Mouse (Mus musculus): ENCODE data around the gene Rps4x.

Rps4x gene

DNA sequence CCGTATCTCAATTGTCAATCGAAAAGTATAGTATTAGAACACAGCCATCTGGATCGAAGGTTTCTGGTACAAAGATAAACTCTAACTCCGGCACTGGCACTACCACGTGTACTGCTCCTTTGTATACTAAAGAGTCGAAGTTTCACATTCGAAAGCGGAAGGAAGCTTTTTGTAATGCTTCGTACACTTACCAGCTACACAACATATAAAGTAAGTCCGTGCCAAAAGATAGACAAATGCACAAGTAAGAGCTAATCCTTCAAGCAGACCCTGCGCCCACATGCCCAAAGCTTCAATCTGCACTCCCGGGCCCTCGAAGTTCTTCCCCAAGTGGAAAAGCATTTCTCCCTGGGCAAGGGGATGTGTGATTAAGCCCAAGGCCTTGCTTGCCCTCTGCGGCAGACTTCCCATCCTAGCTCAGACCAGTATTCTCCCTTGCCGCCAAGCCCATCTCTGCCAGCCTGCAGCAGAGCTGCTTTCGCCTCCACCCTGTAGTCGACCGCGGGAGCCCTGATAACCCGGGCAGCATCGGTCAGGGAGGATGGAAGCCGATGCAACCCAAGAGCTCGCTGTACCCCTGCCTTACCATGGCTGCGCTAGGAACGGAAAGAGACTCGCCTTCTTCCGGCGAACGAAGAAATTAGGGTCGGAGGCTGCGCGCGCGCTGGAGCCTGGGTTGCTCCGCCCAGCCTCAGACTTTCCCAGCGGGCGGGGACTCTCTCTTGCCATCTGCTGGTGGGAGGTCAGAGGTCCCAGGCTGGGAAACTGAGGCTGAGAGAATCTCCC lies at the start of gene Rps4x:
Gene Rps4x (minus strand): TSS at position 683 of the 786 bp plus-strand sequence.
- in situ Hi-C loops (cut with MboI, MseI), result no loop called here

DNA sequence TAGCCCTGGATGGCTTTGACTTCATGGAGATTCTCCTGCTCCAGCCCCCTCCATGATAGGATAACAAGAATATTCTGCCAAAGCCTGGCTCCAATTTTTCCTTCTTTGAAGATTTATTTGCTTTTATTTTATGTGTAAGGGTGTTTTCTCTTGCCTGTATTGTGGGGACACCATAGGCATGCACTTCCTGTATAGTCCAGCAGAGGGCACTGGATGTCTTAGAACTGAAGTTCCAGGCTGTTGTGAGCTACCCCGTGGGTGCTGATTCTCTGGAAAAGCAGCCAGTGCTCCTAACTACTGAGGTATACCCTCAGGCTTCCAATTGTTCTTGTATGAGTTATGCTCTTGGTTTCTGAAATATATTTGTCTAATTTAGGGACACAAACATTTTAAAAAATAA lies 29.9 kb upstream of the Rps4x start:
- in situ Hi-C loops (cut with MboI, MseI), result loop anchor here (5.0 kb wide), 1 partner anchor 258 kb away; no protein-coding TSS in a partner anchor

DNA sequence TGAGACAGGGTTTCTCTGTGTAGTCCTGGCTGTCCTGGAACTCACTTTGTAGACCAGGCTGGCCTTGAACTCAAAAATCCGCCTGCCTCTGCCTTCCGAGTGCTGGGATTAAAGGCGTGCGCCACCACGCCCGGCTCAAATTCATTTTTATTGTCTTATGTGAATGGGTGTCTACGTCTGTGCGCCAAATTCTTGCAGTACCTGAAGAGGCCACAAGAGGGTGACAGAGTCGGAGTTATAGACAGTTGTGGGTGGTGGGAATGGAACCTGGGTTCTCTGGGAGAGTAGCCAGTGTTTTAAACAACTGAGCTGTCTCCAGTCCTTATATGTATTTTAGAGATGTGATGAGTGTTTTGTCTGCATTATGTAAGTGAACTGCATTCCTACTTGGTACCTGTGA lies 26.2 kb upstream of the Rps4x start:
- in situ Hi-C loops (cut with MboI, MseI), result loop anchor here (5.0 kb wide), 1 partner anchor 262 kb away; no protein-coding TSS in a partner anchor

DNA sequence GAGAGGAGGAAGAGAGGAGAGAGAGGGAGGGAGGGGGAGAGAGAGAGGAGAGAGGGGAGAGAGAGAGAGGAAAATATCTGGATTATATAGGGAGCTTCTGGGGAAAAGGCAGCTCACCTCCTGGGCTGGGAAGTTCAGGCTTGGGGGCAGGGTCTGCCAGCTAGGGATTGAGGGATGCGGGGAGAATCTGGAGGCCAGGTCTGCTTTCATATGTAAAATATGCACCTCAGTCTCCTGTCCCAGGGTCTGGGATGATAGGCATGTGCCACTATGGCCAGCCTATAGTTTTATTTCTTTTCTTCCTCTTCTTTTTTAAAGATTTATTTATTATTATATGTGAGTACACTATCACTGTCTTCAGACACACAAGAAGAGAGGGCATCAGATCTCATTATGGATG lies 1.6 kb upstream of the Rps4x start:
- in situ Hi-C loops (cut with MboI, MseI), result no loop called here

DNA sequence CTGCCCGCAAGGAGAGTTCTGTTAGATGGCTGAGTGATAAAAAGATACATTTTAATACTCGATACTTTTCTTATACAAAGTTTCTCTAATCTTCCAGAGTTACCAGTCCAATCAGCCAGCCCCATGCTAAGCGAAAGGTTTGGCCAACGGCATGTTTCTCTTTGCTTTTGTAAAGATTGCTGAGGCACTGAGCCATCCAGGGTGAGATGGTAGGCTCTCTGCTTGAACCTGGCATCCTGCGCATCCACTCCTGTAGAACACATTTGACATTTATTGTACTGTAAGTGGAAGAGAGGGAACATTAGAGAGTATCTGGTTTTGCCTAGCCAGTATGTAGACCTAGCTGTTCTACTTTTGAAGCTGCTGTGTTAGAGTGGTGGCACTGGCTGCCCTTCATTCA lies 387 bp upstream of the Rps4x start:
- in situ Hi-C loops (cut with MboI, MseI), result no loop called here

DNA sequence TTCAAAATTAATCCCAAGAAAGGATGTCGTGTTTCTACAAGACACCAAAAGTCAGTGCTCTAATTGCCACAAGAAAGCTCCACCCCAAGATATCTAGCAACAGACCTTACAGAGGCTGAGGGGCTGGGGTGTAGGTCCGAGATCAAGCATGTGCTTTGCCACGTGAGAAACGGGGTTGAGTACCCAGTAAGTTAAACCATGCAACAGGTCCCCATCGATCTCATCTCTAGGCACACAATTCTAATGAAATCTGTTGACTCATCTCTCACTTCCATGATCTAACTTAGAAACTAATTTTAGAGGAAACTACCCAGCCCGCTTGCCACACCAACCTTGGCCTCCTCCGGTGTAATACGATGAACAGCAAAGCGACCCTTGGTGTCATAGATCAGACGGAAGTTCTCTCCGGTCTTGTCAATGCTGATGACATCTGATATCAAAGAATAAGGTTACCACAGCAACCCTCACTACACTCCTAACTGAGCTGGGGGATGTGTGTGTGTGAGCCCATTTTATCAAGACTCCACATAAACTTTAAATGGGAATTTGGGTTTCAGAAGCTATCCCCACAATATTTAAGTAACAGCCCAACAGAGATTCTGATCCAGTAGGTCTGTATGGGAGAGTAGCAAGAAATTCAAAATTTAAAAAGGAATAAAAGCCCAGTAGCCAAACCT lies 2.0 kb downstream of the Rps4x start:
- in situ Hi-C loops (cut with MboI, MseI), result no loop called here

DNA sequence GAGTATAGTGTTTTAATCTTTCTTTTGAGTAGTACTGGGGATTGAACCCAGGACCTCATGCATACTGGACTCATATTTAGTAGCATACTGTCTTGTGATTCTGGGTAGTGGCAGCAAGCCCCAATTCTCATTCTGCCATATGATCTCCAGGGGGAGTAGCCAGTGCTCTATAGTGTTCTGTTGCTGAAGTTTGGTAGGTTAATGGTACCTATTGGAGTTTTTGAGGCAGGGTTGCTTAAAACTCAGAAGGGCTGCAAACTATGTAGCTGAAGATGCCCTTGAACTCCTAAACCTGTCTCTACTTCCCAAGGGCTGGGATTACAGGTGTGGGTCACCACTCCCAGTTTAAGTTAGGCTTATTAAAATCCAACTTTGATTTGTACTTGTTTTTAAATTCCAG lies 6.6 kb downstream of the Rps4x start:
- in situ Hi-C loops (cut with MboI, MseI), result no loop called here

DNA sequence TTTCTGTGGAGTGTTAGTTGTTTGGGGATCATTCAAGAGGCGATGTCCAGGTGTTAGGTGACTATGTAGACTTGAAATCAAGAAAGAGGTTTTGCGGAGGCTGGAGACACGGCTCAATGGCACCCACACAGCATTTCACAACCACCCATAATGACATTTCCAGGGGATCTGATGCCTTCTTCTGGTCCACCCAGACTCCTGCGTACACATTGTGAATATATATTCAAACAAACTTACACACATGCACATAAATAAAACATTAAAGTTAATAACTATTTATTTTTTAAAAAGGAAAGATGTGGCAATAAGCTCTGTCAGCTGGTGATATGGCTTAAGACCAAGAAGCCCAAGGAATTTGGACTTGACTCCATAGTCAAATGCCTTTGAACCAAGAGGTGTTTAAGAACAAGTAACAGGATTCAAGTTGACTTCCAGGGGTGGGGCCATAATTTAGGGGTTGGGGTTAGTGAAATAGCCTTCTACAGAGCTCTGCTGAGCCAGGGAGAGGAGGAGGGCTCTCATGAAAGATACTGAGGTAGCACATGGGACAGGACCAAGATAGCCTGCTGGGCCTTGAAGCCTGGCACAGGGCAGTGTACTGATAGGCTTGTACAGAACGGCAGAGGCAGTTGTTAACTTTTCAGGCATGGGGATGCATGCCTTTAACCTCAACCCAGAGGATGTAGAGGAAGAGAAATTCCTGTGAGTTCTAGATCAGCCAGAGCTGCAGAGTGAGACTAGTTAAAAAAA lies 13.5 kb downstream of the Rps4x start:
- in situ Hi-C loops (cut with MboI, MseI), result no loop called here

DNA sequence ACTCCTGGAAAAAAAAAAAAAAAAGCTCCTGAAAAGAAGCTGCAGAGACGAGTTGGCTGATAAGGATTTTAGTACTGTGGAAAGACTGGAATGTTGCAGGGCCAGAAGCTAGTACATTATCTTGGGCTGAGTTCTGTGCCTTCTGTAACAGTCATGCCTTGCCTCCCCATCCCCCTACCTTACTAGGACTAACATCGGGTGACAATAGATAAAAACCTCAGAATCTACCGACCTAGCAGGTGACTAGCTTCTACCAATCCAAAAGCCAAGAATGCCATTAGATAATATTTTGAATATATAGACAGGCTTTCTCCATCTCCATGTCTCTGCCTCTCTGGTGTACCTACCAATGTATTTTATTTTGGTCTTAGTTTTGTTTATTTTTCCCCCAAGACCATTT lies 18.3 kb downstream of the Rps4x start:
- in situ Hi-C loops (cut with MboI, MseI), result no loop called here

DNA sequence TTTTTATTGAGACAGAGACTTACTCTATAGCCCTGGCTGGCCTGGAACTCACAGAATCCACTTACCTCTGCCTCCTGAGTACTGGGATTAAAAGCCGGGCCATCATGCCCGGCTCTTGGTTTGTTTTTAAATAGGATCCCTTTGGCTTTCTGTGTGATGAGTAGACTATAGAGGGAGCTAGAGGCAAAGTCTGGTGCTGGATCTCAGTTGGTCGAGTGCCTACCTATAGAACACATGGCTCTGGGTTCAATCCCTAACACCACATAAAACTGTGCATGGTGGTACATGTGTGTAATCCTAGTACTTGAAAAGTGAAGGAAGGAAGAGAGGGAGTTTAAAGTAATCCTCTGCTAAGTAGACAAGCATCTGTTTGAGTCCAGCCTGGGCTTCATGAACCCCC lies 19.1 kb downstream of the Rps4x start:
- in situ Hi-C loops (cut with MboI, MseI), result no loop called here

DNA sequence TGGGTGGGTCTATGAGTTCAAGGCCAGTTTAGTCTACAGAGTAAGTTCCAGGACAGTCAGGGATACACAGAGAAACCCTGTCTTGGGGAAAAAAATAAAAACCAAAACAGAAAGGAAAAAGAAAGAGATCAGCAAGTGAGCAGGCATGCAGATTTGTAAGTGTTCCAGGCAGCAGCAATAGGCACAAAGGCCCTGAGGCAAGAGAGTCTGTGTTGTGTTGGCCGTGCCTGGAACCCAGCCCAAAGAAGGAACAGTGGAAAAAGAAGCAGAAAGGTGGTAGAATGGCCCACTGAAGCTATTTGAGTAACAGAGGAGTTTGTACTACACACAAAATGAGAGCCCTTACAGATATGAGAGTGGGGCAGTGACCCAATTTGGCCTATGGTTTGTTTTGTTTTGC lies 19.5 kb downstream of the Rps4x start:
- in situ Hi-C loops (cut with MboI, MseI), result no loop called here

DNA sequence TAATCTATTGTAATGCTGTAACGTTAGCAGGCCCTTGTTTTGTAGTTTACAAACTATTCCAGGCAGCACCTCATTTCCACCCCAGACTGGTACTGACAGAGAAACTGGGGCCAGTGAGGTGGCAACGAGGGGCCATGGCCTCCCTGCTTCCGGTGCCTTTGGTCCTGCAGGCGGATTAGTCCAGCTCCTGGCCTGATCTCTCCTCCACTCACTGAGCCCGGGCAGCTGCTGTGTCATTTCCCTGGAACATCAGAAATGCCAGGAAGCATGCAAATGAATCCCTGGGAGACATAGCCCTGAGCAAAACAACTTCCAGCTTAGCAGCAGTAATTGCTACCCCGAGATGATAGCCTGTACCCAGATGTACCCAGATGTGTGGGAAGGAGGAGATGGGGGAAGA lies 22.2 kb downstream of the Rps4x start:
- in situ Hi-C loops (cut with MboI, MseI), result no loop called here

DNA sequence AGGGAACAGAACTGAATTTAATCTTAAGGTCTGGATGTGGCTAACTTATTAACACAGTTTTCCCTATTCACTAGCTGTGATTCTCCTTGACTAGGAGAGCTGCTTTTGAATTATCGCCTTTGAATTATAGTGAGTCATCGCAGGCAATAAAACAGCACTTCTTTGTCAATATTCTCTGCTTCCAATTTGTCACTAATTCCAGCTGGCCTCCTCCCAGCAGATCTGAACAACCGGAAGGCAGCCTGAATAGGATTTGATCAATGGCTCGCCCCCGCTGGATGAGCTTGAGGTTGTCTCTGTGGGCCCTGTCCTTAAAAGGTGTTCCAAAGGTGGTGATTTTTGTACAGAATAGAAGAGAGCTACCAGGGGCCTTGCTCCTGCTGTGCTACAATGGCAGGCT lies 22.7 kb downstream of the Rps4x start:
- in situ Hi-C loops (cut with MboI, MseI), result no loop called here

DNA sequence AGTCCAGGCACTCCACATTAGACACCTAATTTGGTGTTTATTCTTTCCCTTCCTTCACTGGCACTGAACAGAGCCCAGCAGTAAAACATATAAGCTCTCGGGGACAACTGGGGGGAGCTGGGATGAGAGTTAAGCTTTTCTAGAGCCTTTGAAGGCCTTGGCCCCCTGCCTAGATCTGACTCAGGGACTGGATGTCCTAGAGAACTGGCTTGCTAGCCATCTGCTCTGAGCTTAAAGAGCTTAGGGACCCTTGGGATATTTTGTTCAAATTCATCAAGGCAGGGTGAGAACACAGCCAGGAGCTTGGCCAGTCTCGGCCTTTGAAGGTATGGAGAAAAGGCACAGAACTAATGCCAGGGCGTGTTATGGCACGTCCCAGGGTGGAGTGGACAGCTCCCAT lies 25.7 kb downstream of the Rps4x start:
- in situ Hi-C loops (cut with MboI, MseI), result no loop called here

DNA sequence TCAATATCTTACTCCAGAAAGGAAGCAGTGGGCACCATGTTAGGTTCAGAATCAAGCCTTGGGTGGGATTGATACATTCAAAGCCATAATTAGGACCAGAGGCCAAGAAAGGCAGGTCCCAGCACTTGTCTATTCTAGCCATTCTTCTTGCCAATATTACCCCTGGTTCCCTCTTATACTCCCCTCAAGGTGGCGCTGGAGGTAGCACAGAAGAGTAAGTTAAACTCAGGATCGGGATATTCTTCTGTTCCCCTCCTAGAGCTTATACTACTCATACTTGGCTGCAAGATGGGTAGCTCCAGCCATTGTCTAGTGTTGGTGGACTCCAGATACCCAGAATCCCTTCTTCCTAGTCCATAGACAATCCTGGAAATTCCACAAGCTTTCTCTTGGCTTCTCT lies 26.1 kb downstream of the Rps4x start:
- in situ Hi-C loops (cut with MboI, MseI), result no loop called here

DNA sequence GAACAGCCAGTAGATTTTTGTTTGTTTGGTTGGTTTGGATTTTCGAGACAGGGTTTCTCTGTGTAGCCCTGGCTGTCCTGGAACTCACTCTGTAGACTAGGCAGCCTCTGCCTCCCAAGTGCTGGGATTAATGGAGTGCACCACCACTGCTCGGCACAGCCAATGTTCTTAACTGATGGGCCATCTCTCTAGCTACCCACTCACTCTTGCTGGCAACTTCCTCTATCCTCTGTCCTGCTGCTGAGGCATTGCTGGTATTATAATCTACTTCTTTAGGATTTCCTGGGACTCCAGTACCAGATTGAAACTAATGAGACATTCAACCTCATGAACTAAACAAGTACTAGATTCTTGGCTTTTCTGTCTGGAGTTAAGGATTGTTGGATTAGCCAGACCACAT lies 28.7 kb downstream of the Rps4x start:
- in situ Hi-C loops (cut with MboI, MseI), result no loop called here

DNA sequence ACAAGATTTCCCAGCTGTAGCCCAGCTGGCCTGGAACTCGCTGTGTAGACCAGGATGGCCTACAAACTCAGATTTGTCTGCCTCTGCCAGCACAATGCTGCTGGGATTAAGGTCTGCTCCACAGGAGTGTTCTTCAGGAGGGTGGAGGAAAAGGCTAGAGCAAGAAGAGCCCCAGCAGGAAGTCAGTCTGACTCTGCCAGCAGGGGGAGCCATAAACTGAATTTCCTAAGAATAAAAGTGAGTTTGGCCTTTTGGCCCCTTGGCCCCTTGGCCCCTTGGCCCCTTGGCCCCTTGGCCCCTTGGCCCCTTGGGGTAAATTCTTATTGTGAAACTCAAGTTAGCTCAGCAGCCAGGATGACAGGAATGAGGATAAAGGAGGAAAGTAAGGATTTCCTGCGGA lies 29.4 kb downstream of the Rps4x start:
- in situ Hi-C loops (cut with MboI, MseI), result no loop called here

DNA sequence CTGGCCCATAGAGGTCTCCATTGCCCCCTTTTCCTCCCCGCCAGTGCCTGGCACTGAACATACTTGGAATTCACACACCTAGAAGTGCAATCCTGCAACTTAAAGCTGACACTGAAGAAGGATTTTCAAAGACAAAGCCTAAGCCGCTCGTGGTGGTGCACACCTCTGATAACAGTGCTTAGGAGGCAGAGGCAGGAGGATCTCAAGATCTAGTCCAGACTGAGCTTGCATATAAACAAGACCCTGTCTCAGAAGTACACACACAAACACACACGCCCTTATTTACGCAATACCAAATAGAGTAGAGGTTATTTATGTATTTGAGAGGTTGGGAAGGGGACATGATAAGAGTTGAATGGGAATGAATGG lies 31.8 kb downstream of the Rps4x start:
- in situ Hi-C loops (cut with MboI, MseI), result no loop called here

DNA sequence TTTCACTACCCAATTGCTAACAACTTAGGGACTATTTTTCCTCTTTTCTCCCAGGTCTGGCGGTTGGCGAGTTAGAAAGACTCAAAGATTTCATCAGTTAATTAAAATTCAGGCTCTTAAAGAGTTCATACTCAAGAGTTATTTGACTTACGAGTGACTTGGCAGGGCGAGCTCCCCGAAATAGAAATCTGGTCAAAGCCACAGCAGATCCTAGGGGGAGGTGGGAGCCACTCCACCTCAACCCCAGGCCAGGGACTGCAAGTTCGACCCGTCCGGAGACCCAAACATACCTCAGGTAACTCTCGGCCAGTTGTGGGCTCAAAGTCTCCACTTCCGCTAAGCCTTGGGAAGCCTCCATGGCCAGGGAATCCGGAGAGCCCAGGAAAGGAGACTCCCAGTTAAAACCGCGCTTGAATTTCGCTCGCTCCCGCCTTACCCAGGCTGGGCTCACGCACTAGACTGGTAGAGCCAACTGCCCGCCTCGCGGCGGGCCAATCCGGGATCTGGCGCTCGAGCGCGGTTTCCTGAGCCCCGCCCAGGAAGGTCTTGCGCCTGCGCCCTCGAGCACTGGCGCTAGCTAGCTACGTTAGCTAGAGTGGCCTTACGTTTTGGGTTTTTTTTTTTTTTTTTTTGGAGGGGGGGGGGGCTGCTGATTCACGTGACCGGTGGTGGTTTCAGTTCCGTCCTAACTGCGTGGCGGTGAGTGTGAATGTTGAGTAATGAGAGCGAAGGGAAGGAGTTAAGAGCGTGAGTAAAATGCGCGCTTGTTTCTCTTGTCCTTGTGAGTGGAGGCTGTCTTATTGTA lies 32.4 kb downstream of the Rps4x start, which contains the start of gene Ercc6l:
Gene Ercc6l (minus strand): TSS at position 474 of the 805 bp plus-strand sequence.
- in situ Hi-C loops (cut with MboI, MseI), result no loop called here

DNA sequence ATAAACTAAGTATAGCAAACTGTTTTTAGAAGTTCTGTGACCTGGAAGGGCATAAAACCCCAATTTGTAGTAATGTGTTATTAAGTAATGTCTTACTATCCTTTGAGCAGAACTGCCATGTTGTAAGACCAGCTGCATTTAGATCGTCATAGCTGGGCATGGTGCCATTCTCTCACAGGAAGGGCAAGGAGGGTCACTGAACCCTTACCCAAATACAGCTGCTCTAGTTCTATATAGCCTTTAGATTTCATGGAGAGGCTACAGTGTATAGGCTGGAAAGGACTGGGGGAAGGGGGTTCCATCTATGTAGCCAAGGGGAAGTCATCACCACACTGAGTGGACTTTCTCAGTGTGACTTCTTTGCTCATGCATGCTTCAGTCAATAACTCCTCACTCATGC lies 48.0 kb downstream of the Rps4x start:
- in situ Hi-C loops (cut with MboI, MseI), result no loop called here
